Mouse (Mus musculus) adrenal gland (tissue): ENCODE results near the gene Zfp947.
"Not testable (repeated sequence)": the region's sequence is repeated elsewhere in the genome, so short reads cannot be mapped to it uniquely, and the experiment has no call there.

Experiments used
- intact Hi-C: fragments of 180-260 bp; cut with DNase I; formaldehyde crosslinking; loops from one replicate; pipeline ENCODE4 v1.15.1; 2025
- long read RNA-seq, 2 experiments: library from polyadenylated mRNA; unstranded; transcript quantifications; one replicate each; pipeline ENCODE4 v2.0.0; 2020; ENCODE audit warnings: borderline replicate concordance in 1 of 2; ENCODE audit not compliant: insufficient replicate concordance in 1 of 2

Gene Zfp947
- long read RNA-seq, experiment 1, partial matches to known transcripts, result 1 of 2 reads
- long read RNA-seq, experiment 1, other reads (novel, unspliced or antisense), result 0 of 2 reads
- long read RNA-seq, experiment 2, partial matches to known transcripts, result 1 of 4 reads
- long read RNA-seq, experiment 2, other reads (novel, unspliced or antisense), result 0 of 4 reads

GRCm38 (mm10) chr17:22165722-22166294, at the start of gene Zfp947:
Gene Zfp947, minus strand, starts transcription at chr17:22166190.
- intact Hi-C loops, result loop anchor here (10.0 kb wide), 1 partner anchor 249 kb away; no protein-coding TSS in a partner anchor

- intact Hi-C loops, result loop anchor here (10.0 kb wide), 1 partner anchor 249 kb away; no protein-coding TSS in a partner anchor
Observed at GRCm38 (mm10) chr17:22165304-22165703, 686 bp downstream of the Zfp947 start.

DNA sequence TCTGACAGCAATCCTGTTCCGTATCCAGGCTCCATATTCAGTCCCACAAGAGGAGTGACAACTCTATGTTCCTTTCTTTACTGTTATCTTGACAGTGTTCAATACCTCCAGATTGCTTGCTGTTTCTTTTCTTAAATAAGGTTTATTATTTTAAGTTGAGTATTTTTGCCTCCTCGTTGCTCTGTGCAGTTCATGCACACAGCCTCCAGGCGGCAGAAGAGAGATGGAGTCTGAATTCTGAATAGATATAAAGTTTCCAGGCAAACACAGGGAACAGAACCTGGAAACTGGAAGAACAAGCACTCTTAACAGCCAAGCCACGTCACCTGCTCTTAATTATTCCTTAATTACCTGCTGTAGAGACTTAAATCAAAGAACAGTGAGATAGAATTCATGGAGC, 12.0 kb downstream of the Zfp947 start:
- intact Hi-C loops, result not testable (repeated sequence)

DNA sequence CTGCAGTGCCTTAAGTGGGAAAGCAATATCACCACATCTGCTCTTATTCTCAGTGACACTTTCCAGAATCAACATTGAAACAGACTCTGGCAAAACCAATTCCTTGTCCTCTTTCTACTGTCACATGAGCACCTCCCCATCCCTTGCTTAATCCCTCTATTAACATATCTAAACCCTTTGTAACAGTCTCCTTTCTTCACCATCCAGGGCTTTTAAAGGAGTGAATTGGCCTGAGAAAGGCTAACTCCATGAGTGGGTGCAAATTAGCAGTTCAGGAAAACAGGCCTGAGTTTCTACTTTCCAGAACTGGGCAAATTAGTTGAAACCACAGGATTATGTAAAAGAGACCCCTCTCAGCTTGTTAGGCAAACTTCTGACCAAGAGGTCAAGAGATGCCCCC, 47.2 kb downstream of the Zfp947 start:
- intact Hi-C loops, result no loop called here
